Mouse (Mus musculus): Measurements from ENCODE around the gene Cks1brt.
"Not testable (repeated sequence)": the region's sequence is repeated elsewhere in the genome, so short reads cannot be mapped to it uniquely, and the experiment has no call there.

The Cks1brt gene

DNA sequence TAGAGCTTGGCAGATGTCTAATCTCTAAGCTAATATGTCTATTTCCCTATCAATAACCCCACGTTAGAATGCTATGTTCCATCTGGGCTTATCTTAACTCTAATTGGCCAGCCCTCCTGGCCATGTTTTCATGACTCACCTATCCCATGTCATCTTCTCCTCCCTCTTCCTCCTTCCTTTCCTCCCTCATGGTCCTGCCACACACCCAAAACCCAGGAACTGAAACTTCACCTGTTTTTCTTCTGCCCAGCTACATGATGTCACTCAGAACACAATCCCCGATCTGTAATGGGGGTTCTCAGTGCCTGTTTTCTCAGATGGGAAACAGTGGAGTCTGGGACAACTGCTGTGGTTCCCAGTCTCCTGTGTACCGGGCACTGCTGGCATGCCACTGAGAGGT, at the start of gene Cks1brt:
Cks1brt (plus strand) TSS at position 301 of the 400 bp plus-strand sequence.
- no peak for DNase-seq

DNA sequence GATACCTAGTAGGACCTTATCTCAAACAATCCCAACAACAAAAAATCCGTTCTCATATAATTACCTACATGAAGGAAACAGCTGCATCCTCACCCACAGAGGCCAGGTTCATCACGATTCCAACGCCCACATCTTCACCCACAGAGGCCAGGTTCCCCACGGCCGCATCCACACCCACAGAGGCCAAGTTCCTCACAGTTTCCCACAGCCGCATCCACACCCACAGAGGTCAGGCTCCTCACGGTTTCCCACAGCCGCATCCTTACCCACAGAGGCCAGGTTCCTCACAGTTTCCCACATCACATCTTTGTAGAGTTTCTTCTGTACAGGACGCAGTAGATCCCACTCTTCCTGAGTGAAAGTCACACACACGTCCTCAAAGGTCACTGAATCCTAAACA, 38.5 kb upstream of the Cks1brt start:
- no peak for DNase-seq

DNA sequence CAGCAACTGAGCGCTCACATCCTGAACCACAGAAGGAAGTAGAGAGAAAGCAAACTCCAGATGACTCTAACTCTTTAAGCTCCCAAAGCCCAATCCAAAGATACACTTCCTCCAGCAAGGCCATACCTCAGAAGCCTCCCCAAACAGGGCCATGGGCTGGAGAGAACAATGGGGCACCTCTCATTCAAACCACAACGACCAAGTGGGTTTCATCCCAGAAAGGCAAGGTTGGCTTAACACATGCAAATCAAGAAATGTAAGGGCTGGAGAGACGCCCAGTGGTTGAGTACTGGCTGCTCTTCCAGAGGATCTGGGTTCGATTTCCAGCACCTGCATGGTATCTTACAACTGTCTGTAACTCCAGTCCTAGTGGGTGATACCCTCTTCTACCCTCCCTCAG, 36.2 kb upstream of the Cks1brt start:
- DNase-seq: no peak

DNA sequence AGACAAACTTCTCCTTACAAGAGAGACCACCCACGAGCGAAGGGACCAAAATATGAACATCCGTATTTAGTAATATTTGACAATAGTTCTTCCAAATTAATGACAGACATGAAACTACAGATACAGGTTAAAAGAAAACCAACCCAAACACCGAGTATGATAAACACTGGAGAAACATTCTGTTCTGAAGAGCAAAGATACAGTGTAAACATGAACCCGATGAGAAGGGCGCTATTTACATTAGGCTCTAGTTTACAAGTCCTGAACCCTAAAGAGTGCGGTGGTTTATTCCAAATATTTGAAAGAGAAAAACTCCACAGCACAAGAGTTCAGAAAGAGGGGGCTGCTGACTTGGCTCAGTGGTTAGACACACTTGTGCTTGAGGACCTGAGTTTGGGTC, 34.7 kb upstream of the Cks1brt start:
- DNase-seq: no peak

DNA sequence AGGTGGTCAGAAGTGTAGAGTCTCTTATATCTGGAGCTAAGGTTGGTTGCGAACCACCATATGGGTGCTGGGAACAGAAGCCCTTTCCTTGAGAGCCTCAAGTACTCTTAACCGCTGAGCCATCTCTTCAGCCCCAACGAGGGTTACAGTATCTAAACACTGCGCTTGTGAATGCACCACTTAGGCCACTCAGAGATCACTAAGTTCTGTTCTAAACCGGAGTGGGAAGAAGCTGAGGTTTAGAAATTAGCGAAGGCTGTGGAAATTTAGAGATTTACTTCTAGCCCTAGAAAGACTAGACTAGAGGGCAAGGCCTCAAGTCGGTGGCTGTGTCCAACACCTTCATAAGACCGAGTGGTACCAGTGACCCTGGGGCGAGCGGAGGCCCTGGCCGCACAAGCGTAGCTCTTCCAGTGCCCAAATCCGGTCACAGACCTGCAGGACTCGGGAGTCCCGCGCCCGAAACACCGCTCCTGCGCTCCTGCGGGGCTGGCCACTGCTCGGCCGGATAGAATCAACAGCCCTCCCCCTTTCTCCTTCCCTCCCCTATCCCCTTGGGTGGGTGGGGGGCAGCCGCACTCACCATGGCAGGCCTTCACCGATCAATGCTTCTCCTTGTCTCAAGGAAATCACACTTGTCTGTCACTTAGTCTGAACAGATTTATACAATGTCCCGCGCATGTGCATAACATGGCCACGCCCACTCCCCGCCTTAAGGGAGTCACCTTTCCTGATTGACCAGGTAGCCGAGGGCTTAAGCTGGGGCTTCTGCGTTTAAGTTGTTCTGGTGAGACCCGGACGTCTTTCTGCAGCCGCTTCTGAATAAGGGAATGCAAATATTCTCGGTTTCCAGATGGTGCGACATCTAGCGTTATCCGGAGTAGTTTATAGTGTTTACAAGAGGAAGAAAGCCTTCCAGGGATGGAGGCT, 32.4 kb upstream of the Cks1brt start:
- DNase-seq: peak; percentile 10 to 11

DNA sequence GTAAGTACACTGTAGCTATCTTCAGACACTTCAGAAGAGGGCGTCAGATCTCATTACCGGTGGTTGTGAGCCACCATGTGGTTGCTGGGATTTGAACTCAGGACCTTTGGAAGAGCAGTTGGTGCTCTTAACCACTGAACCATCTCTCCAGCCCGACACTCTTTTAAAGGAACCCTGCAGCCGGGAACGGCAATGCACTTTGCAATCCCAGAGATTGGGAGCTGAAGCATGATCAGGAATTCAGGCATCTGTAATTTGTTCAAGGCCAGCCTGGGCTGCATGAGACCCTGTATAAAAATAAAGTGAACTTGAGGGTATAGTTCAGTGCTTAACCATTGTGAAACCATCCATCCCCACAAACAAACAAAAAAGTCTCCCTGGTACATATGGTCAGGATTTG, 31.5 kb upstream of the Cks1brt start:
- DNase-seq: not testable (repeated sequence)

DNA sequence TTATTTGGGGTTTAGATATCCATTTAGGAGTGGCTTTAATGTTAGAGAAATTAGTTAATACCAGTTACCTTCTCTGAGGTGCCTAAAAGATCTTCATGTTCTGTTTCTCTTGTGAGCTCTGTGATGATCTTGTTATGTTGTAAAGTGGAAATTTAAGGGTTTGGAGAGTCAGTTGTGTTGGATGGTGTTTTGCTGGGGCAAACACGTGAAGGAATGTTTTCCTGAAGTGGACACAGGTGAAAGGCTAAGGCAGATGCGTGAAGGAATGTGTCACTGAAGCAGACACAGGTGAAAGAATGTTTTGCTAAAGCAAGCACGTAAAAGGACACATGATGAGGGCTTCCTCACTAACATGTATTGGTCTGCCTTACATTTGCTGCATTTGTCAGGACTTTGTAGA, 28.7 kb upstream of the Cks1brt start, which contains the start of gene Zfp791:
Zfp791 (minus strand) TSS at position 101 of the 400 bp plus-strand sequence.
- no peak for DNase-seq

DNA sequence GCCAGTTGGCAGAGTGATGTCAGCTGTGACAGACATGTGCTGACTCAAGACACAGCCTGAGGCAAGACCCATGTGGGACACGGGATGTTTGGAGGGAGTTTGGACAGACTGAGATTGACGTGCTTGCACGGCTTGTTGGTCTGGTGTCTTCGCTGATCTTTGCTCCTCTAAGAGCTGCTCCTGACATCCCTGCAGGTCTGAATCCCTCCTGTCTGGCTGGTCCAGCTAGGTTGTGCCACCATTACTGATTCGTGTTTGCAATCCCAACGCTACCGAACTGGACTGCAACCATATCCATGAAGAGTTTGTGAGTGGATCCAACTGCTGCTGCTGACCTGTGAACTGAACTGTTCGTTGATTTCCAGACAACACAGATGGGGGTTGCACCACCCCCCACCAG, 28.0 kb upstream of the Cks1brt start:
- DNase-seq: no peak

DNA sequence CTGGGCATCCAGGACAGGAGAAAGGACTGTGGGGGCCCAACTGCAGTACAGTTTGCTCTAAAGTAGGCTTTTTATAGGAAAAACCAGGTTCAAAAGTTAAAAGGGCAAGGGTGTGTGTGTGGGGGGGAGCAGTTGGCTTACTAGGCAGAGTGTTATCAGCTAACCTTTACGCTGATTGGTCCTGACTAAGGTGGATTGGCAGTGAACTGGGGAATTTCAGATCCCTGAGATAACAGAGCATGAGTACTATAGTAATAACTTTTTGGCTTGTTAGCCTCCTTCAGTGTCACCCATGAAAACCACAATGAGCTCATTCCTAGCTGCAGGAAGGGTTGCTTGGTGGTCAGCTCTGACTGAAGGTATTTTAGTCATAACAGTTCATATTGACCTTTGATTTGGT, 19.4 kb upstream of the Cks1brt start:
- no peak for DNase-seq

DNA sequence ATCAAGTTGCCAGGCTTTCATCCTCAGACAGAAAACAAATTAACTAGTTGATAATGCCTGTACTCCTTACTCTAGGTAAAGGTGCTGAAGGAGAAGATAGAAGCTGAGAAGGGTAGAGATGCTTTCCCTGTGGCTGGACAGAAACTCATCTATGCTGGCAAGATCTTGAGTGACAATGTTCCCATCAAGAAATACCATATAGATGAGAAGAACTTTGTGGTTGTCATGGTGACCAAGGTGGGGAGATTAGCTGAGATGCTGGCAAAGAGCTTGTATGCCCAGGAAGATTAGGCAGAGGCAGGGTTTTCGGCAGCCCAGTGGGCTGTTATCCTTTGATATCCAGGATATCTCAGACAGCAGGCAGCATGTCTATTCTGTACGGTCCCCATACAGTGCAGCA, 16.0 kb upstream of the Cks1brt start:
- DNase-seq: not testable (repeated sequence)

DNA sequence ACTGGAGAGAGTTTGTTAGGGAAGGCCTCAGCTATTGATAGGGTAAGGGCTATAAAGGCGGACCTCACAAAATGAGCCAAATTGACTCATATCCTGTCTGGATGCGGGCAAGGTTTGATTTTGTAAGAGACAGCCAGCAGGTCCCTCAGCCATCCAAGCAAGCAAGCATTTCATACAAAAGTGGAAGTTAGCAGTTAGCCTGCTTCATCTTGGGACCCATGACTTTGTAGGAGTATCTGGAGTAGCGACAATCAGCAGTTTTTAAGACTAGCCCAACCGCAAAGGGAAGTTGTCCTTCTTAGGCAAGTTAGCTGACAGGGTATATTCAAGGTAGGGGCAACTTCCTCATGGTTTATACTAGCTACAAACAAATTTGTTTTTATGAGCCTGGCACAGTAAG, 9.2 kb upstream of the Cks1brt start:
- no peak for DNase-seq

DNA sequence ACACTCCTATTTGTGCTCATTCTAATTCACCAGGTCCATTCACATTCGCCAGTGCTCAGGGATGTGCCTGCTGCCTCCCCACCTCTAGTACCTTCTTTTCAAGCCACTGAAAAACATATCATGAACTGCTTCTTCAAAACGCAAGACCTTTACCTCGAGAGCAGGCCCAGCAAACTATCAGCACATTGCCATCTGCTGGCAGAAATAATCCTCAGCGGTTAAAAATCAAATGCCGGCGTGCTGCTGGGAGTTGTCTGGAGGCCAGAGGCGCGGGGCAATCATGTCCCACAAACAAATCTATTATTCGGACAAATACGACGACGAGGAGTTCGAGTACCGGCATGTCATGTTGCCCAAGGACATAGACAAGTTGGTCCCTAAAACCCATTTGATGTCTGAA, 19.6 kb downstream of the Cks1brt start:
- no peak for DNase-seq

DNA sequence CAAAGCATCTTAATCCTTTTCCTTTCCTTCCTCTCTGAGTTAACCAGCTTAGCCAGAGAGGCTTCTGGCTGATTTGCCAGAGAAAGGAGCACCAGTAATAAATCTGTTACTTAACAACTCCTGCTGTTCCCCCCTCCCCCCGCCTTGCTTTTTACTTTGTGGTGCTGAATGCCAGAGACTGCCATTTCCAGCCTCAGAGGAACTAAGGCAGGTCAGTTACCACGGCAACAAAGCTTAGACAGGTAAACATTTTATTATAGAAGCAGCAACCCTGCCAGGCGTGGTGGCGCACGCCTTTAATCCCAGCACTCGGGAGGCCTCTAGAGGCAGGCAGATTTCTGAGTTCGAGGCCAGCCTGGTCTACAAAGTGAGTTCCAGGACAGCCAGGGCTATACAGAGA, 24.2 kb downstream of the Cks1brt start:
- no peak for DNase-seq

DNA sequence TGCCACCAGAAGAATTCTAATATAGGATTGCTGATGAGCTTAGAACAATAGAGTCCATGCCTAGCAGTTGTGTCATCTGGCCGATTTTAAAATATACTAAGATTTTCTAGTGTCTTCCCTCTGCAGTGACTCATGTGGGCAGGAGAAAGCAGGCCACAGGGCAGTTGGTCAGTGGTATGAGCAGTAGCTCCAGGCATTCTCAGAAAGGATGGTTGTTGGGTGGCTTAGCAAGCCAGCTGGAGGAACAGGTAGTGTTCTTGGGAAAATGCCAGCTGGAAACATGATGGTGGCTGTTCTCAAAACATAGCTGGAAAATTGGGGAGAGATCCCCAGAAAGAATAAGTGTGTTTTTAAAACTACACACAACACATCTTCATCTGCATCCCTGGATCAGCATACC, 40.6 kb downstream of the Cks1brt start:
- no peak for DNase-seq

DNA sequence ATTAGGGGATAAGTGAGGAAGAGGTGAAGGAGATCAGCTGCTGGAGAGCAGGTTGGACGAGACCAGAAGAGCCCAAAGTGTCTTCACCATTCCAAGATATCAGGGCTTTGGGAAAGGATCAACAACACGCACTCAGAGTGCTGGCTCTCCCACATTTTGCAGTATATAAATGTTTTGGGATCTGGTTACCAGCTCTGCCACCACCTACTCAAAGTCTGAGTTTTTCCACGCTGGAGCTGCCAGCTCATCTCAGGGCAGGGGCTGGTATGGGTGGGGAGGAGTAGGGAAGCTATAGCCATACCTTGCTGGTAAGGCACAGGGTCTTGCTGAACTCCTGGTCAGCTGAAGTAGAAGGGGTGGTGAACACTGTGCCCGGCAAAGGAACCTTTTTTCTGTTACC, 68.5 kb downstream of the Cks1brt start:
- DNase-seq: no peak

DNA sequence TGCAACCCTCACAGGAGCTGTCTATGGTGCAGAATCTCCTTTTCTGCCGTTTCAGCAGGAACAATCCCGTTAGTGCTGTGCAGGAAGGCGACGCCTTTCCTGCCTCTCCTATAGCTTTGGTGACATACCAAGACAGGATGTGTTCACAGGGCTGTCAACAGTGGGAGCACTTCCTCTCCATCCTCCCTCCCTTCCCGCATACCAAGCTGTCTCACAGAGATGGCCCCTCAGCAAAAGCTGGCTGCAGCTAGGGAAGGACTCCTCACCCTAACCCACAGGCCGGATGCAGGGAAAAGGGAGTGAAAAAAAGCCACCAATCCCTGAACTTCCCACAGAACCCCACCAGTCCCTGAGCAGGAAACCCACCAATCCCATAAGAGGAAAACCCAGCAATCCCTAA, 69.3 kb downstream of the Cks1brt start:
- no peak for DNase-seq
